Mouse (Mus musculus) 416B (cell line): Measurements from ENCODE around the gene Gm20795.
"Not testable (repeated sequence)": the region's sequence is repeated elsewhere in the genome, so short reads cannot be mapped to it uniquely, and the experiment has no call there.

ENCODE experiments used
- DNase-seq: peaks from one replicate; pipeline ENCODE4 v3.0.0; 2011; ENCODE audit warnings: low read depth

Gene Gm20795

GRCm38 (mm10) chrY:40804614-40805013 is at the start of gene Gm20795:
Gene Gm20795, plus strand, starts transcription at chrY:40804914.
- DNase-seq, result not testable (repeated sequence)

- not testable (repeated sequence) for DNase-seq
Observed at GRCm38 (mm10) chrY:40775665-40776064, 29.0 kb upstream of the Gm20795 start, which contains the start of gene Gm21797. Gene Gm21797, minus strand, starts transcription at chrY:40775765.
